Mouse (Mus musculus) 416B (cell line): ENCODE measurements around the gene Bmp7.

Source experiments
- DNase-seq: peaks from one replicate; pipeline ENCODE4 v3.0.0; 2011; ENCODE audit warnings: low read depth

The Bmp7 gene

DNA sequence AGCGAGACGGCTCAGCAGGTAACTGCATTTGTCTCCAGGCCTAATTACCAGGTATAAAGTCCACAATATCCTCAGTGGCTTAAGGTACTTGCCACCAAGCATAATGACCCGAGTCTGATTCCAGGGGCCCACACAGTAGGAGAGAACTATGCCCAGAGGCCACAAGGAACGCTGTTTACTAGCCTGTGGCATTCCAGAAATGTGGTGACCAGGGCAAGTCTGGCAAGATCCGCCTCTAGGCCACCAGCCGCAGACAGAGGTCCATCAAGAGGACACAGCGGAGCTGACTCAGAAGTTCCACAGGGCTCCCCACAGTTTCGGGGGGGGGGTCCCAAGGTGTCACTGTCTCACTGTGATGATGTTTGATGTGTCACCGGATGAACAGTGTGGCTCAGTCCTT, 34.0 kb downstream of the Bmp7 start:
- DNase-seq: no peak

DNA sequence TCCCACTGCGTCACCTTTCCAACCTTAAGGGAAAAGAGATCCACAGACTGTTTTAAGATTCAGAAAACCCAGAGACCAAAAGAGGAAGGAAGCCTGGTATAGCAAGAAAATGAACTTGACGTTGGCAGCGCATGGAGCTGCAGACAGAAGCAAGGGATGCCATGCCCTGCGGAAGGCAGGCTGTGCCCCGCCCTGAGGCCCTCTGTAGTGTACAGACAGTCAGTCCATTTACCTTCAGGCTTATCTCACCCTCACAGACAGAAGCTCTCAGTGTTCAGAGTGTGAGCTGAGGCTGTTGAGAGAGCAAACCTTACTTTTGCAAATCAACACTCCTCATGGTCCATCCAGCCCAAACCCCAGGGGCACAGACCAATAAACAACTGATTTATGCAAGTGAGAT, 35.1 kb downstream of the Bmp7 start:
- DNase-seq: no peak

DNA sequence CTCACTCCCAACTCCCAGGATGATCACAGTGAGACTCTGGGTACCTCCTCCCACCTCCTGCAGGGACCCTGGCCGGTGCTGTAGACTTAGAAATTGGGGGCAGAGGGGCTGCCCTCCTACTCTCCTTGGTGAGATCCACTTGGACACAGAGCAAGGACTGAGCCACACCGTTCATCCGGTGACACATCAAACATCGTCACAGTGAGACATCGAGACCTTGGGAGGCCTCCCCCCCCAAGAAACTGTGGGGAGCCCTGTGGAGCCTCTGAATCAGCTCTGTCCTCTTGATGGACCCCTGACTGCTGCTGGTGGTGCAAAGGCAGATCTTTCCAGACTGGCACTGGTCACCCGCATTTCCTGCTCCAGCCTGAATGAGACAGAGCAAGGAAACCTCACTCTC, 35.5 kb downstream of the Bmp7 start:
- DNase-seq: no peak

DNA sequence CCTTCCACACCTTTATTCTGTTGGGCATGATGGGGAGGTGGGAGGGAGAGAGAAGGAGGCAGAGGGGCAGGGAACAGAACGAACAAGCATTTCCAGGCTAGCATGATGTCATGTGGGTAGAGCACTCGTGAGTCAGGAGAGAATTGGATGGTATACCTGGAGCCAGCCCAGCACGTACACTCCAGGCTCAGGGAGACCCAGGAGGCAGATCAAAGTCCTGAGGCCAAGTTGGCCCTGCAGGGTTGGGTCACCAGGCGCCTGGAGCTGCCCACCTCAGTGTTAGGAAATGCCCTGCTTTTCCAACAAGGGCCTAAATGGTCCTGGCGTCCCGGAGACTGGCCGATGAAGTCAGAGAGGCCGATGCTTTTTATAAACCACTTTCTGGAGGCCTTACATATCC, 36.6 kb downstream of the Bmp7 start:
- no peak for DNase-seq

DNA sequence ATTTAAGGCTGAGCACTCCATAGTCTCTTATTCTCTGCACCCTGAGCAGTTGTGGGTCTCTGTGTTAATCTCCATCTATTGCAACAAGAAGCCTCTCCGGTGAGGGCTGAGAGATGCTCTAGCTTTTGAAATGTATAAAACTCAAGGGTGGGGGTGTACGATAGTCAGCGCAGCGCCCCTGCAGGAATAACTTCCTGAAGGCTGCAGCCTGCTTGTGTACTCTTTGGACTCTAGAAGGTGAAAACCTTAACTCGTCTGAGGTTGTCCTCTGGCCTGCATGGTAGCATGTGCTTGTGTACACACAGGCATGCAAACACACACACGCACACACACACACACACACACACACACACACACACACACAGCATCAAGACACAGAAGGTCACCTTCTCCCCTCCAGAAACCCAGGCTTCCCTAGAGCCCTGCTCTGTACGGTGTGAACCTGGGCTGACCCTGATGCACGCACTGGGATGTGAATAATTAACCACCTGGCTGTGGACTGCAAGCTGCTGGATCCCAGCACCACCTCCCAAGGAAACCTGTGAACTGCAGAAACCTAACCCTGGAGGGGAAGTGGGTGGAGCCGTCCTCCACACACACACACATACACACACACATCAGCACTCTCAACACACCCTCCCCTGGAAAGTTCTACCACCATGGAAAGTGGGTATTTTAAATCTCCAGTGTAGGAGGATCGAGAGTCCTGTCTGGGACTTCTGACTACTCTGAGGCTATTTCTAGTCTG, 39.0 kb downstream of the Bmp7 start:
- no peak for DNase-seq

DNA sequence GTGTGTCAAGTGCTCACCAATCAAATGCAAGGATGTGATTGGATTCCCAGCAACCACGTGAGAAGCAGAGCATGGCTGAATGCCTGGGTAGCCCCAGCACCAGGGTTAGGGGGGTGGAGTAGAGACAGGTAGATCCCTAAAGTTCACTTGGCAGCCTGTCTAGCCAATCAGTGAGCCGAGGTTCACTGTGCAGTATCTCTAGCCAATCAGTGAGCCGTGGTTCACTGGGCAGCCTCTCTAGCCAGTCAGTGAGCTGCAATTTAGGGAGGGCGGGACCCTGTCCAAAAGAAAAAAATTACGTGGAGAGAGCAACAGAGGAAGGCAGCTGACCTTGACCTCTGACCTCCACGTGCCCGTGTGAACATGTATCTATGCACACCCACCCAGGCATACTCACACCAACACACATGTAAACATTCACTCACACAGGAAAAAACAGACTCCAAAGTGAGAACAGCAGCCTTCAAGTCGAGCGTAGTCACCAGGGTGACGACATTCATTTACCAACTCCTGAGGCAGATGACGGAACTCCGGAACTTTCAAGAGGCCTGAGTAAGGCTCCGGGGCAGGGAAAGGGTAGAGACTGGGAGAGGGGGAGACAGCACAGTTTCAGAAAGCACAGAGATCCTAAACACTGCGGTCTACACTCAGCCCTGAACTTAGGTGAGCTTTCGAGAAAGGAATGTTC, 50.2 kb downstream of the Bmp7 start:
- DNase-seq: no peak

- DNase-seq: no peak
These were observed 50.9 kb downstream of the Bmp7 start for GRCm38 (mm10) chr2:172889222-172889621.

GRCm38 (mm10) chr2:172888147-172888546, 52.0 kb downstream of the Bmp7 start:
- DNase-seq: no peak

GRCm38 (mm10) chr2:172885861-172886260, 54.3 kb downstream of the Bmp7 start:
- no peak for DNase-seq

DNA sequence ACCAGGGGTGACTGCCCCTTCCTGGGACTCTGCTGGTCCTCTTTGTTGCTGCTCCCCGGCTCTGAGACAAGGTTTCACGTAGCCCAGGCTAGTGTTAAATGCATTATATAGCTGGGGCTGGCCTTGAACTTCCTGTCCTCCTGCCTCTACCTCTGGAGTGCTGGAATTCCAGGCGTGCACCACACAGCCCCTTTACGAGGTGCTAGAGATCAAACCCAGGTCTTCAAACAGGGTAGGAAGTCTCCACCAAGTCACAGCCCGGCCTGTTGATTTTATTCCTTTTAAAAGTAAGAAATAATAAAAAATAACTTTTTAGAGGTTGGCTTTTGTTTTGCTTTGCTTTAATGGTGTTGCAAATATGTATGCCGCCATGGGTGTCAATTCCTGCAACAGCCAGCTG, 55.5 kb downstream of the Bmp7 start:
- no peak for DNase-seq

- no peak for DNase-seq
These were observed 64.9 kb downstream of the Bmp7 start for GRCm38 (mm10) chr2:172875201-172875600.

DNA sequence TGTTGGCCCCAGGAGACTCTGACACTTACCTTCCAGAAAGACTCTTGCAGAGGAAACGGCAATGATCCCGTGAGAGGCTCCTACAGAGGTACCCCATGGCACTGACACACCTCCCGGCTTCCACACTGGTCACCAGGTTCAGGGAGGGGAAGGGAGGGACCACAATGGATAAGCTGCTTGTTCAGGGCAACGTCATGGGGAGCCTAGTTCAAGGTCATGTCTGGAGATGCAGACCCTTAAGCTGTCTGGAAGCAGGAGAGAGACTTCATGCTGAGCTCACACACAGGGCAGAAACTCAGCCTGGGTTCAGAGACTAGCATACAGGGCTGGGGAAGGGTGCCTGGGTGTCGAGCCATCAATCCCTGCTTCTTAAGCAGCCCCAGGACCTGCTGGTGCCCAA, 73.8 kb downstream of the Bmp7 start:
- DNase-seq: no peak

DNA sequence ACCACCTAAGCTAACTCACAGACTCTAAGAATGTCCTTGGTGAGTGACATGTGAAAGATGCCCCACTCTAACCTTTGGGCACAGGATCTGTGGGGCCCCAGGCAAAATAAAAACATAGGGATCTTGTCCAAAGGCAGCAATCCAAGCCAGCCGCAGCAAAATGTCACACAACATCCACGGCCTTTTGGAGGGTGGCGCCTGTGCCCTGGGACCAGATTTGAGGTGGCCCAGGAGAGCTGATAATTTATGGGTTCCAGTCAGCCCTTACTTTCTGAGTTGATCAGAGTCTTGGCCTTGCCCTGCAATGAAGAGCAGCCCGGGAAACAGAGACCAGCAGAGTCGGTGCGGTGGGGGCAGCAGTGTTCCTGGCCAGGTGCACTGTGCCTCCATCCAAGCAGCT, 75.0 kb downstream of the Bmp7 start:
- DNase-seq: no peak

- DNase-seq: peak; percentile 3
These were observed 75.6 kb downstream of the Bmp7 start for GRCm38 (mm10) chr2:172864566-172864965.

- no peak for DNase-seq
These were observed 76.7 kb downstream of the Bmp7 start for GRCm38 (mm10) chr2:172863469-172863856.

- DNase-seq: no peak
These were observed 77.2 kb downstream of the Bmp7 start for GRCm38 (mm10) chr2:172862850-172863468.

DNA sequence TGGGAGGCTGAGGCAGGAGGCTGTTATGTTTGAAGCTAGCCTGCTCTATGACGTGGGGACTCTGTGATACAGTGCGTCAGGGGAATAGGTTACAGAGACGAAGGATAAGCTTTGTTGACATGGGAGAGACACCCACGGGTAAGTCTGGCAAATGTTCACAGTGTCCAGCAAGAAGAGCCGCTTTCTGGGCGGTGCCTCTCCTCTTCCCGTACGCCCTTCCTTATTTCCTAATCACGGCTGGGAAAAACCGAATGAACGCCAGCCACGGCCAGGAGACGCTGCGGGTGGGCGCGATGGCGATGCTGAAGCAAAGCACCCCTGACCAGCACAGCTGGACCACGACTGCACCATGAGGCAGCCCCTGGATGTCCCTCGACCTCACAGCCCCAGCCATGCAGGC, 77.7 kb downstream of the Bmp7 start:
- no peak for DNase-seq

GRCm38 (mm10) chr2:172861590-172861989, 78.5 kb downstream of the Bmp7 start:
- DNase-seq: no peak

DNA sequence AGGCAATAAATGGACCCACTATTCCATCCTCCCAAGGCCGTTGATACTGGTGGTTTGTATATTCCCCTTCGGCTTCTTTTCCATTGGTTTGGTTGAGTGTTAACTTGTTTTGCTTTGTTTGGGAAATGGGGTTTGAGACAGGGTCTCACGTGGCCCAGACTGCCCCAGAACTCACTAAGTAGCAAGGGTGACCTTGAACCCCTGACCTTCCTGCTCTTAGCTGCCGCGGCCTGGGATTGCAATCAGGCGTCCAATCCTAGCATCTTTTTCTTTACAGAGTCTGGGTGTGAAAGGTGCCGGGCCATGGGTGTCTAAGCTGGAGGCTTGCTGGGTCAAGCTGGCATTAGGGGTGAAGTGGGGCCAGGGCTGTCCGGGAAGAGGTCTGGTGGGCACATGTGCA, 79.5 kb downstream of the Bmp7 start:
- DNase-seq: no peak

GRCm38 (mm10) chr2:172860104-172860503, 80.0 kb downstream of the Bmp7 start:
- DNase-seq: no peak

- DNase-seq: no peak
These were observed 83.1 kb downstream of the Bmp7 start for GRCm38 (mm10) chr2:172857048-172857447.

GRCm38 (mm10) chr2:172856549-172856948, 83.6 kb downstream of the Bmp7 start:
- no peak for DNase-seq

DNA sequence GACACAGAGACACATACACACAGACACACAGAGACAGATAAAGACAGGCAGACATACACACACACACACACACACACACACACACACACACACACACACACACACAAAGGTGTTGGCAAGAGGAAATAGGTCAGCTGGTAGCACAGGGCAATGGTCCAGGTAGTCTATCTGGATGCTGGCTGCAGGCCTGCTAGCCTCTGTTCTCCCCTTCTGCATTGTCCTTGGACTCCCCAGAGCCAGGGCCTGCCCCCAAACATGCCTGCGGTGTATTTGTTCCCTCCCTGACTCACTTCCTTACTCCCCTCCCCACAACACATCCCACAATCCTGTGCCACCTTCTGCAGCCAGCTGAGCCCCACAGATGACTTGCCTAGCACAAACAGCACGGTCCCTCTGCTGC, 86.0 kb downstream of the Bmp7 start:
- no peak for DNase-seq
